Mouse (Mus musculus) liver, embryonic 15.5 days (tissue): ENCODE measurements around the gene Frmd4b. TPM values are rescaled to one million over a fixed set of nuclear protein-coding genes. Genes with fewer than 3 reads are reported as not detected.

ENCODE experiments used
- ATAC-seq: fragments of 200-750 bp; cut with Nextera tagmentation; 2 replicates; pipeline ENCODE4 v1.8.0; 2017; ENCODE audit warnings: moderate number of reproducible peaks, mild to moderate bottlenecking, moderate library complexity; ENCODE audit not compliant: insufficient read depth
- H3K27ac ChIP-seq: fragments of 300-500 bp; sonication (generic); replicated peaks from 2 replicates; pipeline ENCODE4 v1.5.1; 2015; ENCODE audit warnings: mild to moderate bottlenecking, inconsistent platforms
- H3K27me3 ChIP-seq: fragments of 300-500 bp; sonication (generic); 2 replicates; pipeline ENCODE4 v1.6.1; 2015; ENCODE audit warnings: mild to moderate bottlenecking, inconsistent platforms
- H3K36me3 ChIP-seq: fragments of 300-500 bp; sonication (generic); replicated peaks from 2 replicates; pipeline ENCODE4 v1.6.1; 2015; ENCODE audit warnings: moderate library complexity, mild to moderate bottlenecking, inconsistent platforms
- H3K4me1 ChIP-seq: fragments of 300-500 bp; sonication (generic); replicated peaks from 2 replicates; pipeline ENCODE4 v1.6.1; 2015; ENCODE audit warnings: inconsistent platforms
- H3K4me2 ChIP-seq: fragments of 300-500 bp; sonication (generic); 2 replicates; pipeline ENCODE4 v1.6.1; 2015; ENCODE audit warnings: moderate library complexity, mild to moderate bottlenecking, inconsistent platforms
- H3K4me3 ChIP-seq: fragments of 300-500 bp; sonication (generic); replicated peaks from 2 replicates; pipeline ENCODE4 v1.5.1; 2015; ENCODE audit warnings: mild to moderate bottlenecking, inconsistent platforms
- H3K9ac ChIP-seq: fragments of 300-500 bp; sonication (generic); 2 replicates; pipeline ENCODE4 v1.6.1; 2015; ENCODE audit warnings: moderate library complexity, mild to moderate bottlenecking, inconsistent platforms
- H3K9me3 ChIP-seq: fragments of 300-500 bp; sonication (generic); replicated peaks from 2 replicates; pipeline ENCODE4 v1.6.1; 2016; ENCODE audit warnings: inconsistent platforms
- WGBS: fragments of 180-500 bp; shearing (Covaris S2); methylation state at CpG from one replicate; pipeline ENCODE4 v1.1.7; 2015; ENCODE audit warnings: mixed read lengths; ENCODE audit not compliant: insufficient replicate concordance; 5-methylcytosine and 5-hydroxymethylcytosine counted together
- polyA plus RNA-seq: library from polyadenylated mRNA; unstranded; fragments of >200 nt; fragmentation: Nextera tagmentation; extraction: Ambion mirVana; gene quantifications from 2 replicates; pipeline ENCODE4 v1.2.1, GENCODE M21; 2015

Gene Frmd4b
- polyA plus RNA-seq, 1 experiment from 2014 or later, result 6.5 TPM

- Histone ChIP-seq H3K9ac (no peak overlapping the region), H3K4me1 (0 out of 2 replicates have a peak, but pooled peaks cover 5% of the 10 kb centered on the region), H3K9me3 (no peaks in the 10 kb centered on the region), H3K4me3 (no peak overlapping the region), H3K27ac (no peak overlapping the region), H3K36me3 (no peaks in the 10 kb centered on the region), H3K27me3 (peaks cover 32% of the 10 kb centered on the region), H3K4me2 (no peak overlapping the region)
- ATAC-seq, result no peak
- WGBS, result 71% methylated on average over 5 of the region's 5 CpGs
Observed at GRCm38 (mm10) chr6:97612861-97613260, 4.5 kb downstream of the Frmd4b start.

- no peaks in the 10 kb centered on the region for H3K36me3 ChIP-seq
- no peak overlapping the region for H3K4me2 ChIP-seq
- H3K9me3 ChIP-seq, result no peaks in the 10 kb centered on the region
- no peak overlapping the region for H3K27ac ChIP-seq
- peaks cover 4% of the 10 kb centered on the region; the same call in 1 of the 2 replicates for H3K27me3 ChIP-seq
- no peak for ATAC-seq
- H3K9ac ChIP-seq, result no peak overlapping the region
- H3K4me1 ChIP-seq, result no peaks in the 10 kb centered on the region
- WGBS, result 65% methylated on average over 2 of the region's 2 CpGs
- no peak overlapping the region for H3K4me3 ChIP-seq
Observed at GRCm38 (mm10) chr6:97610051-97610450, 7.3 kb downstream of the Frmd4b start.

- H3K4me2 ChIP-seq, result no peak overlapping the region
- no peaks in the 10 kb centered on the region for H3K36me3 ChIP-seq
- H3K9me3 ChIP-seq, result no peaks in the 10 kb centered on the region
- H3K4me1 ChIP-seq, result no peaks in the 10 kb centered on the region
- no peaks in the 10 kb centered on the region for H3K27me3 ChIP-seq
- no peak overlapping the region for H3K9ac ChIP-seq
- ATAC-seq, result no peak
- no peak overlapping the region for H3K27ac ChIP-seq
- WGBS, result 47% methylated on average over 3 of the region's 3 CpGs
- no peak overlapping the region for H3K4me3 ChIP-seq
Observed at GRCm38 (mm10) chr6:97607646-97608045, 9.7 kb downstream of the Frmd4b start.

- Histone ChIP-seq H3K4me3 (no peak overlapping the region), H3K9me3 (no peaks in the 10 kb centered on the region), H3K4me1 (no peaks in the 10 kb centered on the region), H3K9ac (no peak overlapping the region), H3K27me3 (no peaks in the 10 kb centered on the region), H3K36me3 (no peaks in the 10 kb centered on the region), H3K4me2 (no peak overlapping the region), H3K27ac (no peak overlapping the region)
- ATAC-seq, result no peak
- WGBS, result 56% methylated on average over 3 of the region's 3 CpGs
Observed at GRCm38 (mm10) chr6:97595218-97595617, 22.1 kb downstream of the Frmd4b start.

- H3K4me3 ChIP-seq, result no peak overlapping the region
- no peak overlapping the region for H3K4me2 ChIP-seq
- no peaks in the 10 kb centered on the region for H3K27me3 ChIP-seq
- H3K27ac ChIP-seq, result no peak overlapping the region
- no peak for ATAC-seq
- H3K9ac ChIP-seq, result no peak overlapping the region
- no peaks in the 10 kb centered on the region for H3K36me3 ChIP-seq
- H3K4me1 ChIP-seq, result no peaks in the 10 kb centered on the region
- 73% methylated on average over 7 of the region's 7 CpGs for whole genome bisulfite sequencing
- no peaks in the 10 kb centered on the region for H3K9me3 ChIP-seq
Observed at GRCm38 (mm10) chr6:97594589-97594988, 22.8 kb downstream of the Frmd4b start.

- Histone ChIP-seq H3K27me3 (no peaks in the 10 kb centered on the region), H3K27ac (no peak overlapping the region), H3K4me2 (no peak overlapping the region), H3K36me3 (no peaks in the 10 kb centered on the region), H3K9ac (no peak overlapping the region), H3K4me1 (no peaks in the 10 kb centered on the region), H3K9me3 (no peaks in the 10 kb centered on the region), H3K4me3 (no peak overlapping the region)
- whole genome bisulfite sequencing, result 63% methylated on average over 5 of the region's 5 CpGs
- no peak for ATAC-seq
Observed at GRCm38 (mm10) chr6:97590230-97590629, 27.1 kb downstream of the Frmd4b start.

- no peaks in the 10 kb centered on the region for H3K9me3 ChIP-seq
- H3K9ac ChIP-seq, result no peak overlapping the region
- no peaks in the 10 kb centered on the region for H3K27me3 ChIP-seq
- no peaks in the 10 kb centered on the region for H3K4me1 ChIP-seq
- no peak overlapping the region for H3K4me2 ChIP-seq
- no peak overlapping the region for H3K27ac ChIP-seq
- H3K36me3 ChIP-seq, result no peaks in the 10 kb centered on the region
- WGBS, result 51% methylated on average over 3 of the region's 3 CpGs
- ATAC-seq, result no peak
- no peak overlapping the region for H3K4me3 ChIP-seq
Observed at GRCm38 (mm10) chr6:97589581-97589980, 27.8 kb downstream of the Frmd4b start.

GRCm38 (mm10) chr6:97589031-97589430, 28.3 kb downstream of the Frmd4b start:
- no peak overlapping the region for H3K9ac ChIP-seq
- WGBS, result 68% methylated on average over 7 of the region's 7 CpGs
- no peak for ATAC-seq

GRCm38 (mm10) chr6:97586606-97587005, 30.7 kb downstream of the Frmd4b start:
- H3K4me2 ChIP-seq, result no peak overlapping the region
- H3K36me3 ChIP-seq, result no peaks in the 10 kb centered on the region
- H3K9ac ChIP-seq, result no peak overlapping the region
- no peak overlapping the region for H3K4me3 ChIP-seq
- no peaks in the 10 kb centered on the region for H3K9me3 ChIP-seq
- ATAC-seq, result no peak
- no peaks in the 10 kb centered on the region for H3K27me3 ChIP-seq
- H3K27ac ChIP-seq, result no peak overlapping the region
- H3K4me1 ChIP-seq, result no peaks in the 10 kb centered on the region

More at GRCm38 (mm10) chr6:97589031-97589430, 28.3 kb downstream of the Frmd4b start:
- H3K36me3 ChIP-seq, result no peaks in the 10 kb centered on the region
- no peak overlapping the region for H3K4me3 ChIP-seq
- no peaks in the 10 kb centered on the region for H3K9me3 ChIP-seq
- H3K4me2 ChIP-seq, result no peak overlapping the region
- H3K4me1 ChIP-seq, result no peaks in the 10 kb centered on the region
- no peak overlapping the region for H3K27ac ChIP-seq
- no peaks in the 10 kb centered on the region for H3K27me3 ChIP-seq

GRCm38 (mm10) chr6:97586024-97586423, 31.3 kb downstream of the Frmd4b start:
- Histone ChIP-seq H3K4me2 (no peak overlapping the region), H3K36me3 (no peaks in the 10 kb centered on the region), H3K27ac (no peak overlapping the region), H3K4me3 (no peak overlapping the region), H3K9ac (no peak overlapping the region), H3K9me3 (no peaks in the 10 kb centered on the region), H3K4me1 (no peaks in the 10 kb centered on the region), H3K27me3 (no peaks in the 10 kb centered on the region)
- no peak for ATAC-seq
- 50% methylated on average over 8 of the region's 8 CpGs for WGBS

GRCm38 (mm10) chr6:97582748-97583147, 34.6 kb downstream of the Frmd4b start:
- H3K27me3 ChIP-seq, result no peaks in the 10 kb centered on the region
- 58% methylated on average over 8 of the region's 8 CpGs for WGBS
- no peak for ATAC-seq

GRCm38 (mm10) chr6:97581941-97582340, 35.4 kb downstream of the Frmd4b start:
- H3K9me3 ChIP-seq, result no peaks in the 10 kb centered on the region
- no peaks in the 10 kb centered on the region for H3K4me1 ChIP-seq
- WGBS, result 78% methylated on average over 7 of the region's 7 CpGs
- no peak for ATAC-seq
- no peaks in the 10 kb centered on the region for H3K27me3 ChIP-seq
- no peak overlapping the region for H3K4me2 ChIP-seq
- H3K9ac ChIP-seq, result no peak overlapping the region
- H3K4me3 ChIP-seq, result no peak overlapping the region
- H3K27ac ChIP-seq, result no peak overlapping the region
- no peaks in the 10 kb centered on the region for H3K36me3 ChIP-seq

More at GRCm38 (mm10) chr6:97582748-97583147, 34.6 kb downstream of the Frmd4b start:
- no peak overlapping the region for H3K27ac ChIP-seq
- no peaks in the 10 kb centered on the region for H3K9me3 ChIP-seq
- H3K4me1 ChIP-seq, result no peaks in the 10 kb centered on the region
- H3K4me3 ChIP-seq, result no peak overlapping the region
- no peak overlapping the region for H3K4me2 ChIP-seq
- no peak overlapping the region for H3K9ac ChIP-seq
- H3K36me3 ChIP-seq, result no peaks in the 10 kb centered on the region
